Mouse (Mus musculus) hindbrain, embryonic 11.5 days (tissue): ENCODE results near the gene Pef1. TPM values are rescaled to one million over a fixed set of nuclear protein-coding genes. Genes with fewer than 3 reads are reported as not detected.

ENCODE experiments used
- ATAC-seq: fragments of 200-750 bp; cut with Nextera tagmentation; 2 replicates; pipeline ENCODE4 v1.8.0; 2017; ENCODE audit warnings: mild to moderate bottlenecking, moderate TSS enrichment, moderate library complexity; ENCODE audit not compliant: low FRiP score
- DNase-seq: peaks from one replicate; pipeline ENCODE4 v3.0.0-alpha.2; 2015; ENCODE audit warnings: low spot score
- H3K27ac ChIP-seq: fragments of 300-500 bp; sonication (generic); 2 replicates; pipeline ENCODE4 v1.5.1; 2014; ENCODE audit warnings: mild to moderate bottlenecking, low read depth, low read length
- H3K27me3 ChIP-seq: fragments of 300-500 bp; sonication (generic); 2 replicates; pipeline ENCODE4 v1.6.1; 2014; ENCODE audit warnings: mild to moderate bottlenecking, low read length, moderate library complexity, mixed read lengths; ENCODE audit not compliant: control insufficient read depth, insufficient read depth
- H3K36me3 ChIP-seq: fragments of 300-500 bp; sonication (generic); 2 replicates; pipeline ENCODE4 v1.6.1; 2014; ENCODE audit warnings: mild to moderate bottlenecking, low read length, moderate library complexity, mixed read lengths; ENCODE audit not compliant: control insufficient read depth, insufficient read depth
- H3K4me1 ChIP-seq: fragments of 300-500 bp; sonication (generic); replicated peaks from 2 replicates; pipeline ENCODE4 v1.6.1; 2014; ENCODE audit warnings: low read length, mixed read lengths; ENCODE audit not compliant: control insufficient read depth, insufficient read depth
- H3K4me2 ChIP-seq: fragments of 300-500 bp; sonication (generic); replicated peaks from 2 replicates; pipeline ENCODE4 v1.6.1; 2014; ENCODE audit warnings: mild to moderate bottlenecking, low read depth, low read length
- H3K4me3 ChIP-seq: fragments of 300-500 bp; sonication (generic); 2 replicates; pipeline ENCODE4 v1.5.1; 2014; ENCODE audit warnings: low read depth, low read length
- H3K9ac ChIP-seq: fragments of 300-500 bp; sonication (generic); 2 replicates; pipeline ENCODE4 v1.6.1; 2014; ENCODE audit warnings: low read depth, low read length
- H3K9me3 ChIP-seq: fragments of 300-500 bp; sonication (generic); 2 replicates; pipeline ENCODE4 v1.6.1; 2016; ENCODE audit warnings: low read length; ENCODE audit not compliant: control insufficient read depth
- WGBS: fragments of 180-500 bp; shearing (Covaris S2); extraction: QIAGEN DNeasy Blood & Tissue Kit; methylation state at CpG from one replicate; pipeline ENCODE4 v1.1.7; 2014; 5-methylcytosine and 5-hydroxymethylcytosine counted together
- polyA plus RNA-seq: library from polyadenylated mRNA; unstranded; fragments of >200 nt; fragmentation: Nextera tagmentation; extraction: Ambion mirVana; gene quantifications from 2 replicates; pipeline ENCODE4 v1.2.1, GENCODE M21; 2014

Pef1 gene
- polyA plus RNA-seq, 1 experiment from 2014 or later: 72.4 TPM

DNA sequence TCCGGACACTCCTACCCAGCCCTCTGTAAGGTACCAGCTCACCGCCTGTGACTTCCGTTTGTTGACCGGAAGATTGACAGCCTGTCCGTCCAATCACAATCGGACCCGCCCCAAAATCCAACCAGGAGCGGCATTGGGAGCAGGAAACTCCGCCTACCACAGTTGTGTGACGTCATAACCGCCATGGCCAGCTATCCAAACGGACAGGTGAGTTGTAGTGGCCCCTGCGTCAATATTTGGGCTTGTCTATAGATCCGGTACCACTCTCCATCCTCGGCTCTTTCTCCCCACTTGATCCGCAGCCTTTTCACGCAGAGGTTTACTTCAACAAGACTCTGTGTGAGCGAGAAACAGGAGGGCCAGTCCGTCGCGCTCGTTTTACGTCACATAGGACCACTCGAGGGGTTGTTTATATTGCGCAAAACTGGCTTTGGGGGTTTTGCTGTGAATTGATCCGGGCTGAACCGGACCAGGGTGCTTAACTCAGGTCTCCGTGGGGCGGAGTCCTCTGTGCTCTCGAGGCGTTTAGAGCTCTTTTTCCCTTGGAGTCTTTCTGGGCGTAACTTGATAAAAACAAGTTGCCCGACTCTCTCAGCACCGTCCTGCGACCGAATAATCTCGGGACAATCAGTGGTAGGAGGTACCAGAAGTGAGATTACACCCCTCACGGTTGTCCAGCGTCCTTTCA is 5.2 kb downstream of the Pef1 start:
- Histone ChIP-seq H3K27ac (no peak overlapping the region), H3K27me3 (no peaks in the 10 kb centered on the region), H3K4me3 (peak overlapping the region; percentile 76), H3K36me3 (no peaks in the 10 kb centered on the region), H3K4me2 (peak overlapping the region; percentile 83), H3K9me3 (no peaks in the 10 kb centered on the region), H3K9ac (peak overlapping the region; percentile 61), H3K4me1 (0 out of 2 replicates have a peak, but pooled peaks cover 3% of the 10 kb centered on the region)
- ATAC-seq (peak; percentile 97), DNase-seq (peak; percentile 100)
- WGBS: 1% methylated on average over 39 of the region's 39 CpGs

DNA sequence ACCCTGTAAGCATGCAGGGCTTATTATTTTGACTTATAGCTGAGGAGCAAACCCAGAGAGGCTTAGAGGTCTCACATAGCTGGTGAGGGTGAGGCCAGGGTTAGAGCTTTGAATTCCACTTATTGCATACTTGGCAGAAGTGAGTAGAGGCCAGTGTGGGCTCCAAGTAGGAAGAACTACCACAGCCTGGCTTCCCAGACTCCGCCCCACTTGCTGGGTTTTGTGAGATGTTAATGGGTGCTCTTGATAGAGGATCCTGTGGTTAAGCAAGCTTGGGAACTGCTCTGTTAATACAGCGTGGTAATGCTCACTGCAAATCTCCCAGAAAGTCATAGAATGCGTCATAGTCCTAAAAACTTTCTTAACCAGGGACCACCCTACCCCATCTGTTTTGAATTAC is 6.6 kb downstream of the Pef1 start:
- Histone ChIP-seq H3K27ac (no peak overlapping the region), H3K9ac (no peak overlapping the region), H3K9me3 (no peaks in the 10 kb centered on the region), H3K4me2 (no peak overlapping the region), H3K4me1 (0 out of 2 replicates have a peak, but pooled peaks cover 3% of the 10 kb centered on the region), H3K4me3 (no peak overlapping the region), H3K27me3 (no peaks in the 10 kb centered on the region), H3K36me3 (no peaks in the 10 kb centered on the region)
- ATAC-seq: no peak
- 84% methylated on average over 3 of the region's 3 CpGs for WGBS
- no peak for DNase-seq

DNA sequence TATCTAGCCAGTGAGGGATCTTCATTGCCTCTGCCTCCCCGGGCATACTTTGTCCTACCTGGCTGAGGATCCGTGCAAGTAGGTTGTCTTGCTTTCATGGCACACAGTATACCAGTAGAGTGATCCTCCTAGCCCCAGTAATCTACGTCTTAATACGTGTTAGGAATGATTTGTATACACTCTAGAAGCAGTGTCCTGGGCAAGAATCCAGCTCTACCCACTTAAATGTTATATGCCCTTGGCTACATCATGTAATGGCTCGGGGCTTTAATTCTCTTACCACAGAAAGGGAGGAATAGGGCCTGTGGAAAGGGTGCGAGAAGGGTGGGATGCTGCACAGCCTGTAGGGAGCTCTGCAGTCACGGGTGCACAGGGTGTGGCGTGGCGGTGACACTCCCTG is 7.3 kb downstream of the Pef1 start:
- 0 out of 2 replicates have a peak, but pooled peaks cover 3% of the 10 kb centered on the region for H3K4me1 ChIP-seq
- H3K4me2 ChIP-seq: no peak overlapping the region
- DNase-seq: no peak
- 89% methylated on average over 9 of the region's 9 CpGs for WGBS
- no peaks in the 10 kb centered on the region for H3K36me3 ChIP-seq
- H3K27ac ChIP-seq: no peak overlapping the region
- no peak overlapping the region for H3K9ac ChIP-seq
- no peak overlapping the region for H3K4me3 ChIP-seq
- no peak for ATAC-seq
- no peaks in the 10 kb centered on the region for H3K9me3 ChIP-seq
- no peaks in the 10 kb centered on the region for H3K27me3 ChIP-seq

DNA sequence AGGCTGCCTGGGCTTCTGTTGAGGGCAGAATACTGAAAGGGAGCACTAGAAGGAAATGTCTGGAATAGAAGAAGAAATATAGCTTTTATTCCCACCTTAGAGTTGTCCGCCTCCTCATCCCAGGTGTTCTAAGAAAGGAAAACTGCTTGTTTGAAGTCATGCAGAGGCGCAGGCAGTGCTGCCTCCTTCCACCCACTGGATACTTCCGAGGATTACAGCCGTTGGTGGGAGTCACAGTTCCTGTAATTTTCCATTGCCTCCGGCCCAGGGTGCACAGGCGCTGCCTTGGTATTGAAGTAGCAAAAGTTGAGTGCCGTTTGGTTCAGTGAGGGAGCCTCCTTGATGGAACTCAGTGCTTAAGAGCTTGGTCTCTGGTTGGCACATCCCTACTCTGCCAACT is 7.7 kb downstream of the Pef1 start:
- H3K9me3 ChIP-seq: no peaks in the 10 kb centered on the region
- no peak for DNase-seq
- H3K27ac ChIP-seq: no peak overlapping the region
- WGBS: 88% methylated on average over 7 of the region's 7 CpGs
- no peak overlapping the region for H3K4me3 ChIP-seq
- no peak overlapping the region for H3K9ac ChIP-seq
- H3K4me2 ChIP-seq: no peak overlapping the region
- no peak for ATAC-seq
- H3K4me1 ChIP-seq: 0 out of 2 replicates have a peak, but pooled peaks cover 3% of the 10 kb centered on the region
- no peaks in the 10 kb centered on the region for H3K36me3 ChIP-seq
- H3K27me3 ChIP-seq: no peaks in the 10 kb centered on the region

DNA sequence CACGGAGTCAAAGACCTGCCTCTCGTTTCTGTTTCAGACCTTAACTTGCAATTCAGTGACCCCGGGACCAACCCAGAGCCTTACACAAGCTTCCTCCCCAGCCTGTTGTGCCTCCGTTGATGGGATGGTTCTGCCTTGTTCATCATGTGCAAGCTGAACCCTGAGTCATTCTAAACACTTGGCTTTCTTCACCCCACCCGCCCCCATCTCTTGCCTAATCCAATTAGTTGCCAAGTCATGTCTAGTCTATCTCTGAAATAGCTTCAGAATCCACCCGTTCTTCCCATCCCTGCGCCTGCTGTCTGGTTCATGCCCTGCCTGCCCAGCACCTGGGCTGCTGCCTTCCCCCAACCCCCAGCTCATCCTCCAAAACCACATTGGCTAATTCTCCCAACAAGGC is 9.9 kb downstream of the Pef1 start:
- ATAC-seq (no peak), DNase-seq (no peak)
- Histone ChIP-seq H3K9ac (no peak overlapping the region), H3K27ac (no peak overlapping the region), H3K36me3 (no peaks in the 10 kb centered on the region), H3K9me3 (no peaks in the 10 kb centered on the region), H3K4me2 (no peak overlapping the region), H3K4me1 (0 out of 2 replicates have a peak, but pooled peaks cover 3% of the 10 kb centered on the region), H3K4me3 (no peak overlapping the region), H3K27me3 (no peaks in the 10 kb centered on the region)
- 89% methylated on average over 7 of the region's 7 CpGs for WGBS

DNA sequence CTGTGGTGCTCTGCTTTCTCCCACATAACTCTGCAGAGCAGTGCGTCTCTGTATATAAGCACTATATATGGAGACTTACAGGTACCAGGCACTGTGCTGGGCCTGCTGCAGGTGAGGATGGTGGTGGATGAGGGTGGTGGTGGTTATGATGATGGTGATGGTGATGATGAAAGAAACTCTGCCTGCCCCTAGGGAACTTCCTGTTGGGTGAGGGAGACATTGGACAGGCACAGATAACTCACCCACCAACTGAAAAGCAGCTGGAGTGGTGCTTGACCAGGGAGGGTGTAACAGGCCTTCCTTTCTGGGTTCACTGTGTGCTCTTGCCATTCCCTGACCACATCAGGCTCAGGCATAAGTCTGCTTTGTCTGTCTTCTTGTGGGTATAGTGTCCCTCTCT is 10.4 kb downstream of the Pef1 start:
- DNase-seq (no peak), ATAC-seq (no peak)
- Histone ChIP-seq H3K27me3 (no peaks in the 10 kb centered on the region), H3K36me3 (no peaks in the 10 kb centered on the region), H3K27ac (no peak overlapping the region), H3K9ac (no peak overlapping the region), H3K4me2 (no peak overlapping the region), H3K9me3 (no peaks in the 10 kb centered on the region), H3K4me3 (no peak overlapping the region), H3K4me1 (0 out of 2 replicates have a peak, but pooled peaks cover 3% of the 10 kb centered on the region)
- 96% methylated on average over 1 of the region's 1 CpGs for WGBS

DNA sequence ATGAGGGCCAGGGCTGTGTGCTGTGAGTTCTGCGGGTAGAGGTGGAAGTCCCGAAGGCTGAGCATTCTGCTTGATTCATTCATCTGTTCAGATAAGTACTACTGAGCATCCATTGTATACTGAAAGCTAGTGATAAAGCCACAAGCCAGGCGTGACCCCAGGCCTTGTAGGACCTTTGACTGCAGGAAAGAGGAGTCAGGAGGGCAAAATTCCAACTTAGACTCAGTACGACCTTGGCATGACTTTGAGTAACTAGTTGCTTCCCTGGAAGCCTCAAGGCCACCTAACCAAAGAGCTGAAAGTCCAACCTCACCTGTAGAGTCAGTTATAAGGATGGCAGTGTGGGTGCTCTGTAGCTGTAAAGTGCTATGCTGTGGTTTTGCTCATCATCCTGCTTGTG is 18.4 kb downstream of the Pef1 start:
- 75% methylated on average over 4 of the region's 4 CpGs for WGBS
- no peak for ATAC-seq
- Histone ChIP-seq H3K27ac (no peak overlapping the region), H3K9me3 (no peaks in the 10 kb centered on the region), H3K36me3 (peaks cover 9% of the 10 kb centered on the region; the same call in 1 of the 2 replicates), H3K27me3 (no peaks in the 10 kb centered on the region), H3K4me2 (no peak overlapping the region), H3K4me1 (no peaks in the 10 kb centered on the region), H3K4me3 (no peak overlapping the region), H3K9ac (no peak overlapping the region)
- no peak for DNase-seq

DNA sequence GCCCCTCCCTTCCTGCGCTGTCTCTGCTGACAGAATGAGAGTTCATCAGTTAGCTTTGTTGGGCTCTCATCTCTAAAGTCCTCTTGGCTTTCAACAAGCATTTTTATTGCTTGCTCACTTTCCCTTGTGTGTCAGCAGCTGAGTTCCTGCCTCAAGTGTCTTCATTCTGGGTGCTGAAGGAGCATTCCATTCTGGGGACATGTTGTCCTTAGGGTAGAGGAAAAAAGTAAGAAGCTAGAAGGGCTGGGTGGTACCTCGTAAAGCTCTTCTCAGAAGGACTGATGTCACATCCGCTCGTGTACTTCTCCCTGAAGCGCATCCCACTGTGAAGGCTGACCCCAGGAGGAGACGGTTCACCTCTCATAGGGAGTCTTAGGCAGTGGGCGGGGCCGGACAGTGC is 19.2 kb downstream of the Pef1 start:
- no peak overlapping the region for H3K9ac ChIP-seq
- H3K9me3 ChIP-seq: no peaks in the 10 kb centered on the region
- no peaks in the 10 kb centered on the region for H3K27me3 ChIP-seq
- no peak overlapping the region for H3K27ac ChIP-seq
- 67% methylated on average over 8 of the region's 8 CpGs for WGBS
- no peak overlapping the region for H3K4me3 ChIP-seq
- peaks cover 9% of the 10 kb centered on the region; the same call in 1 of the 2 replicates for H3K36me3 ChIP-seq
- DNase-seq (no peak), ATAC-seq (no peak)
- no peaks in the 10 kb centered on the region for H3K4me1 ChIP-seq
- H3K4me2 ChIP-seq: no peak overlapping the region

DNA sequence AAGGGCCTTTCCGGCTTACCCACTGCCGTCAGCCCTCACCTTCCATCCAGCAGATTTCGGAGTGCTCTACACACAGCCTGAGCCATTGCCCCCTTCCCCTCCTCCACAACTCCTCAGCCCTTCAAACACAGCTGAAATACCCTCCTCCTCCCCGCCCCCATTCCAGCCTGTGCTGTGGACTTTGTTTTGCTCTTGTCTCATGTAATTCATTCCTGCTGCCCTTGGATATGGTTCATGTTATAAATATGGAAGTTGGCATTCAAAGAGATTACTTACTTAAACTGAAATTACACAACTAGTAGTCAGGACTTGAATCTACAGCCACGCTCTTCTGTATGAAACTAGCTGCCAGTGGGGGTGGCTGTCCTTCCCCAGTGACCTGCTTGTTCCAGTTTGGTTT is 20.7 kb downstream of the Pef1 start:
- H3K36me3 ChIP-seq: peaks cover 9% of the 10 kb centered on the region; the same call in 1 of the 2 replicates

More for the DNA sequence above, 20.7 kb downstream of the Pef1 start:
- no peak overlapping the region for H3K4me2 ChIP-seq
- no peak overlapping the region for H3K9ac ChIP-seq
- ATAC-seq (no peak), DNase-seq (no peak)
- H3K27me3 ChIP-seq: no peaks in the 10 kb centered on the region
- H3K9me3 ChIP-seq: no peaks in the 10 kb centered on the region
- H3K4me3 ChIP-seq: no peak overlapping the region
- no peak overlapping the region for H3K27ac ChIP-seq
- WGBS: 94% methylated on average over 5 of the region's 5 CpGs
- H3K4me1 ChIP-seq: no peaks in the 10 kb centered on the region
